Mouse (Mus musculus) kidney, adult 2 months (tissue): ENCODE results near the gene Ppa1. TPM values are rescaled to one million over a fixed set of nuclear protein-coding genes. Genes with fewer than 3 reads are reported as not detected.
A peak's percentile ranks its signal among the peaks of the same experiment; 100 is the strongest.
"Not testable (repeated sequence)": the region's sequence is repeated elsewhere in the genome, so short reads cannot be mapped to it uniquely, and the experiment has no call there.

Experiments used
- DNase-seq: peaks from one replicate; pipeline ENCODE4 v3.0.0; 2021
- H3K27ac ChIP-seq: fragments of 200-500 bp; 2 replicates; pipeline ENCODE4 v1.5.1; 2012; ENCODE audit warnings: low read depth, low read length, control low read depth, inconsistent platforms; ENCODE audit not compliant: insufficient read depth
- H3K27me3 ChIP-seq: fragments of 200-500 bp; replicated peaks from 2 replicates; pipeline ENCODE4 v1.6.1; 2012; ENCODE audit warnings: mild to moderate bottlenecking, moderate library complexity, low read length, inconsistent platforms; ENCODE audit not compliant: control insufficient read depth, insufficient read depth
- H3K36me3 ChIP-seq: fragments of 200-500 bp; 2 replicates; pipeline ENCODE4 v1.6.1; 2012; ENCODE audit warnings: mild to moderate bottlenecking, moderate library complexity, low read length, inconsistent platforms; ENCODE audit not compliant: control insufficient read depth, insufficient read depth
- H3K4me1 ChIP-seq: fragments of 200-500 bp; 2 replicates; pipeline ENCODE4 v1.6.1; 2011; ENCODE audit warnings: low read length; ENCODE audit not compliant: control insufficient read depth, insufficient read depth
- H3K4me3 ChIP-seq: fragments of 200-500 bp; 2 replicates; pipeline ENCODE4 v1.5.1; 2011; ENCODE audit warnings: mild to moderate bottlenecking, low read depth, low read length, control low read depth; ENCODE audit not compliant: insufficient read depth
- CTCF ChIP-seq: fragments of 200-500 bp; conservative IDR thresholded peaks from 2 replicates; pipeline ENCODE4 v1.5.1; 2011; ENCODE audit warnings: low read depth, mild to moderate bottlenecking, control low read depth, low read length, moderate library complexity, mixed read lengths; ENCODE audit not compliant: insufficient read depth, insufficient read length
- POLR2A ChIP-seq: fragments of 200-500 bp; IDR thresholded peaks from one replicate; pipeline ENCODE4 v1.6.1; 2011; ENCODE audit warnings: low read depth, low read length, control low read depth
- WGBS: fragments of 180-500 bp; shearing (Covaris S2); methylation state at CpG from one replicate; pipeline ENCODE4 v1.1.7; 2018; 5-methylcytosine and 5-hydroxymethylcytosine counted together
- polyA plus RNA-seq: library from polyadenylated mRNA; depleted of rRNA; stranded (reverse); fragments of >200 nt; gene quantifications from 2 replicates; pipeline ENCODE4 v1.2.3, GENCODE M21; 2012; rRNA removed

Gene Ppa1
- polyA plus RNA-seq: 34.6 and 34.9 TPM in 2 replicates

GRCm38 (mm10) chr10:61647790-61648736 is at the start of gene Ppa1:
Gene Ppa1, plus strand, starts transcription at chr10:61648552.
- peak; percentile 91 for DNase-seq
- peaks cover 7% of the 10 kb centered on the region; the same call in 1 of the 2 replicates for H3K4me1 ChIP-seq
- no peaks in the 10 kb centered on the region for H3K36me3 ChIP-seq
- TF ChIP-seq CTCF: no peak
- no peak for TF ChIP-seq POLR2A
- H3K27me3 ChIP-seq: no peaks in the 10 kb centered on the region
- WGBS: 3% methylated on average over 50 of the region's 50 CpGs
- no peak within 1 kb of the TSS for H3K27ac ChIP-seq
- H3K4me3 ChIP-seq: peak within 1 kb of the TSS; percentile 95

GRCm38 (mm10) chr10:61599556-61600114 is 48.7 kb upstream of the Ppa1 start:
- H3K4me3 ChIP-seq: no peak overlapping the region

DNA sequence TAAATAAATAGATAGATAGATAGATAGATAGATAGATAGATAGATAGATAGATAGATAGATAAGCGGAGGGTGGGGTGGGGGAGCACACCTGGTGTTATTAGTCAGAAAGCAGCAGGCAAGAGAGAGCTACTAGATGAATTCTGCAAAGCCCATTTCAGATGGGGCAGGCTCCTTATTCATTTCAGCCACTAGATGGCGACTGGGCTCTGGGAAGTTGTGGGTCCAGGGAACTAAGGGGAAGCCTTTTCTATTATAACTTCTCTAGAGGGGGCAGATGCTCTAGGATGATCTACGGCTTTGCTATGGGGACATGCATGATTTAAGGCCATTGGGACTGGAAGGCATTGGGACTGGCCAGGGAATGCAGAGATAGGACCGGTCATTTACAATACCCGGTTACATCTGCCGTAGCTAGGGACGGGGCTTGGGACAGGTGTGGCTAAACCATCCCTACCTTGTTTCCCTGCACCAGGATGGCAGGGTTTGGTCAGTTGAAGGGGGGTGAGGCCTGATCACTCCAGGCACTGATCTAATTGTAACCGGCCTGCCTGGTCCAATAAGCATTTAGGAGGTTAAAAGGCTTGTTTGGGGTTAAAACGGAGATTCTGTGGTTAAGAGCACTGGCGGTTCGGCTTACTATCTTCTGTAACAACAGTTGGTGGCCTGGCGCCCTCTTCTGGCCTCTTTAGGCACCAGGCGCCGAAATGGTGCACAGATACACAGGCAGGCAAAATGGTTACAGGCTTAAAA is 45.9 kb upstream of the Ppa1 start:
- Histone ChIP-seq H3K4me1 (no peaks in the 10 kb centered on the region), H3K27me3 (no peaks in the 10 kb centered on the region), H3K36me3 (no peaks in the 10 kb centered on the region), H3K27ac (no peak overlapping the region), H3K4me3 (no peak overlapping the region)
- TF ChIP-seq CTCF (peak; percentile 68), POLR2A (no peak)
- 14% methylated on average over 14 of the region's 14 CpGs for WGBS
- DNase-seq: peak; percentile 45

More at GRCm38 (mm10) chr10:61599556-61600114, 48.7 kb upstream of the Ppa1 start:
- 78% methylated on average over 9 of the region's 9 CpGs for WGBS
- peaks cover 2% of the 10 kb centered on the region; the same call in 1 of the 2 replicates for H3K27me3 ChIP-seq
- no peak overlapping the region for H3K27ac ChIP-seq
- DNase-seq: no peak
- TF ChIP-seq CTCF (no peak), POLR2A (no peak)
- no peaks in the 10 kb centered on the region for H3K36me3 ChIP-seq
- H3K4me1 ChIP-seq: no peaks in the 10 kb centered on the region

GRCm38 (mm10) chr10:61604376-61605065 is 43.8 kb upstream of the Ppa1 start:
- no peaks in the 10 kb centered on the region for H3K27me3 ChIP-seq
- no peaks in the 10 kb centered on the region for H3K4me1 ChIP-seq
- H3K27ac ChIP-seq: no peak overlapping the region
- 65% methylated on average over 10 of the region's 10 CpGs for WGBS
- DNase-seq: no peak
- TF ChIP-seq POLR2A (no peak), CTCF (no peak)
- no peaks in the 10 kb centered on the region for H3K36me3 ChIP-seq
- H3K4me3 ChIP-seq: no peak overlapping the region

GRCm38 (mm10) chr10:61605381-61605780 is 43.0 kb upstream of the Ppa1 start:
- not testable (repeated sequence) for H3K27ac ChIP-seq, DNase-seq, H3K4me1 ChIP-seq, H3K4me3 ChIP-seq, H3K36me3 ChIP-seq, H3K27me3 ChIP-seq
- WGBS: 65% methylated on average over 11 of the region's 11 CpGs

GRCm38 (mm10) chr10:61605851-61606250 is 42.5 kb upstream of the Ppa1 start:
- Histone ChIP-seq H3K4me1 (no peaks in the 10 kb centered on the region), H3K36me3 (no peaks in the 10 kb centered on the region), H3K4me3 (no peak overlapping the region), H3K27ac (no peak overlapping the region), H3K27me3 (no peaks in the 10 kb centered on the region)
- WGBS: 8% methylated on average over 8 of the region's 8 CpGs
- DNase-seq: peak; percentile 51
- TF ChIP-seq CTCF (peak; percentile 75), POLR2A (no peak)
